ENCODE assay signal across 8 mouse cellular contexts in genomic region chr11:95860071-95860490, GRCm38 (mm10). TPM values are rescaled to one million over a fixed set of nuclear protein-coding genes. Genes with fewer than 3 reads are reported as not detected.
DNase-seq lines count a peak whose midpoint lies in the region; ATAC-seq and TF ChIP-seq lines count a peak whose summit lies in the region.

No protein-coding gene starts in this region.

- H3K4me3 ChIP-seq in heart, embryonic 15.5 days = peak overlapping the region; percentile 79
- H3K4me3 ChIP-seq in forebrain, postnatal 0 days (ENCODE audit: low read depth, low read length) = peak overlapping the region; percentile 94

- 20% methylated on average over 3 of the region's 3 CpGs for WGBS in heart, embryonic 15.5 days
- WGBS in forebrain, postnatal 0 days = 39% methylated on average over 3 of the region's 3 CpGs

- POLR2A ChIA-PET in Patski (lab: Charles Lee) = no interaction called here

- 0 out of 2 replicates have a peak overlapping the region, but pooled peaks have one; percentile 89 for H3K27ac ChIP-seq in heart, embryonic 15.5 days
- H3K27ac ChIP-seq in forebrain, postnatal 0 days (ENCODE audit: low read depth, low read length) = no peak overlapping the region

- peaks cover 13% of the 10 kb centered on the region for H3K4me1 ChIP-seq in heart, embryonic 15.5 days (replicated peaks)
- H3K4me1 ChIP-seq in forebrain, postnatal 0 days (ENCODE audit: insufficient read depth) = peaks cover 5% of the 10 kb centered on the region; the same call in 1 of the 2 replicates

- no peaks in the 10 kb centered on the region for H3K27me3 ChIP-seq in heart, embryonic 15.5 days
- H3K27me3 ChIP-seq in Patski = no peaks in the 10 kb centered on the region
- no peaks in the 10 kb centered on the region for H3K27me3 ChIP-seq in forebrain, postnatal 0 days (ENCODE audit: insufficient read depth, low read length)

- no peak for TF ChIP-seq CTCF in Patski (IDR thresholded peaks at IDR 0.05)
- TF ChIP-seq CTCF in forebrain, postnatal 0 days (IDR thresholded peaks at IDR 0.05; ENCODE audit: low read depth) = no peak

- H3K4me2 ChIP-seq in heart, embryonic 15.5 days = peak overlapping the region; percentile 85
- peak overlapping the region; percentile 60 for H3K4me2 ChIP-seq in forebrain, postnatal 0 days (ENCODE audit: low read depth)

- no peaks in the 10 kb centered on the region for H3K36me3 ChIP-seq in heart, embryonic 15.5 days
- H3K36me3 ChIP-seq in forebrain, postnatal 0 days (ENCODE audit: insufficient read depth) = no peaks in the 10 kb centered on the region

- ATAC-seq in heart, embryonic 15.5 days (replicated peaks; ENCODE audit: insufficient number of reproducible peaks, insufficient read depth, low FRiP score, low read depth) = no peak
- peak; percentile 18 for ATAC-seq in Patski
- no peak for ATAC-seq in forebrain, postnatal 0 days
- peak; percentile 40 for ATAC-seq in megakaryocyte progenitor cell, adult 5-6 weeks (replicated peaks; ENCODE audit: poor library complexity)

- peak overlapping the region; percentile 64 for H3K9ac ChIP-seq in heart, embryonic 15.5 days
- peak overlapping the region; percentile 54; the same call in 1 of the 2 replicates for H3K9ac ChIP-seq in forebrain, postnatal 0 days

- no peak for DNase-seq in heart, postnatal 25 days (ENCODE audit: low spot score)
- peak; percentile 19 for DNase-seq in Patski (ENCODE audit: low read depth, low spot score)
- DNase-seq in forebrain, postnatal 0 days = no peak
- no peak for DNase-seq in thymus, adult 18-20 months
- no peak for DNase-seq in thymus, postnatal 4 days
- no peak for DNase-seq in gastrocnemius, postnatal 4 days (ENCODE audit: low spot score in 2 of 2)

- intact Hi-C loops in heart, postnatal 25 days (cut with DNase I) = no loop called here

- in situ Hi-C loops in Patski (cut with MboI; ENCODE audit: low pct_unique_long_range_greater_than_20kb) = no loop called here

- no peaks in the 10 kb centered on the region for H3K9me3 ChIP-seq in heart, embryonic 15.5 days (replicated peaks)
- H3K9me3 ChIP-seq in forebrain, postnatal 0 days (ENCODE audit: low read length) = no peaks in the 10 kb centered on the region

- CTCF ChIA-PET in Patski (lab: Charles Lee) = no interaction called here

RNA-seq across cellular contexts. Expression of gene Abi3, which starts 17.8 kb away (rescaled TPM):
- polyA plus RNA-seq in heart, embryonic 15.5 days (2015; fragmentation: Nextera tagmentation; extraction: Ambion mirVana) = 13.0 and 22.0 TPM in 2 replicates
- 10 to 100 TPM in 1 of 2 experiments, 1 to 10 TPM in 1; 8.8 to 10.4 TPM for total RNA-seq in heart, postnatal 25 days (2021)
- not detected for polyA plus RNA-seq in Patski (2021)
- 0.19 and 0.62 TPM in 2 replicates for total RNA-seq in forebrain, postnatal 0 days (2014; rRNA removed)
- 1.4 and 1.5 TPM in 2 replicates for polyA plus RNA-seq in forebrain, postnatal 0 days (2015; fragmentation: Nextera tagmentation; extraction: Ambion mirVana)
- 1.5 and 5.0 TPM in 2 replicates for total RNA-seq in megakaryocyte progenitor cell, adult 5-6 weeks (2015)
- 1.8 and 3.0 TPM in 2 replicates for total RNA-seq in megakaryocyte progenitor cell, adult 5-6 weeks (2017)
- 1 to 10 TPM; 7.6 to 8.5 TPM for total RNA-seq in gastrocnemius, postnatal 4 days (2021)

RNA-seq across cellular contexts. Expression of gene Gngt2, which starts 23.1 kb away (rescaled TPM):
- polyA plus RNA-seq in heart, embryonic 15.5 days (2015; fragmentation: Nextera tagmentation; extraction: Ambion mirVana) = 29.4 and 31.8 TPM in 2 replicates
- total RNA-seq in heart, postnatal 25 days (2021) = 10 to 100 TPM; 20.6 to 21.9 TPM
- polyA plus RNA-seq in Patski (2021) = not detected
- total RNA-seq in forebrain, postnatal 0 days (2014; rRNA removed) = 1.0 and 1.6 TPM in 2 replicates
- 1.9 and 2.9 TPM in 2 replicates for polyA plus RNA-seq in forebrain, postnatal 0 days (2015; fragmentation: Nextera tagmentation; extraction: Ambion mirVana)
- 4.3 and 9.3 TPM in 2 replicates for total RNA-seq in megakaryocyte progenitor cell, adult 5-6 weeks (2015)
- total RNA-seq in megakaryocyte progenitor cell, adult 5-6 weeks (2017) = 4.0 TPM in 2 replicates
- 10 to 100 TPM; 12.0 to 12.9 TPM for total RNA-seq in gastrocnemius, postnatal 4 days (2021)

RNA-seq across cellular contexts. Expression of gene Phospho1, which starts 35.8 kb away (rescaled TPM):
- polyA plus RNA-seq in heart, embryonic 15.5 days (2015; fragmentation: Nextera tagmentation; extraction: Ambion mirVana) = 4.5 and 5.3 TPM in 2 replicates
- 100 to 1,000 TPM; 174 to 181 TPM for total RNA-seq in heart, postnatal 25 days (2021)
- 2.1 TPM for polyA plus RNA-seq in Patski (2021)
- total RNA-seq in forebrain, postnatal 0 days (2014; rRNA removed) = 0.90 and 2.7 TPM in 2 replicates
- not detected in 2 replicates for polyA plus RNA-seq in forebrain, postnatal 0 days (2015; fragmentation: Nextera tagmentation; extraction: Ambion mirVana)
- total RNA-seq in megakaryocyte progenitor cell, adult 5-6 weeks (2015) = 0.47 and 1.3 TPM in 2 replicates
- total RNA-seq in megakaryocyte progenitor cell, adult 5-6 weeks (2017) = 0.62 TPM in 1 of 2 replicates, not detected in the other
- total RNA-seq in gastrocnemius, postnatal 4 days (2021) = 10 to 100 TPM; 82.5 to 91.1 TPM

RNA-seq across cellular contexts. Expression of gene B4galnt2, which starts 54.6 kb away (rescaled TPM):
- polyA plus RNA-seq in heart, embryonic 15.5 days (2015; fragmentation: Nextera tagmentation; extraction: Ambion mirVana) = 0.23 and 1.4 TPM in 2 replicates
- total RNA-seq in heart, postnatal 25 days (2021) = not detected
- polyA plus RNA-seq in Patski (2021) = 0.21 TPM
- total RNA-seq in forebrain, postnatal 0 days (2014; rRNA removed) = not detected in 2 replicates
- polyA plus RNA-seq in forebrain, postnatal 0 days (2015; fragmentation: Nextera tagmentation; extraction: Ambion mirVana) = not detected in 2 replicates
- total RNA-seq in megakaryocyte progenitor cell, adult 5-6 weeks (2015) = not detected in 2 replicates
- total RNA-seq in megakaryocyte progenitor cell, adult 5-6 weeks (2017) = not detected in 2 replicates
- not detected for total RNA-seq in gastrocnemius, postnatal 4 days (2021)

Comparison
In these comparisons a context has a peak if more than half of its experiments do, and no peak if none do; other contexts are left out.
1. ATAC-seq: peak in Patski (single experiment) and megakaryocyte progenitor cell, adult 5-6 weeks (single experiment); none in heart, embryonic 15.5 days (single experiment) and forebrain, postnatal 0 days (single experiment).
2. RNA of gene Phospho1, which starts 35.8 kb away (total RNA-seq): 174 to 181 TPM in heart, postnatal 25 days and 82.5 to 91.1 TPM in gastrocnemius, postnatal 4 days; 0.90 to 2.7 TPM in forebrain, postnatal 0 days and 0.47 to 1.3 TPM in megakaryocyte progenitor cell, adult 5-6 weeks; every median in the first group is over 10 times any median in the second.